Mouse (Mus musculus) ES-Bruce4 (cell line): ENCODE results near the gene Sos1.

Source experiments
- CTCF ChIP-seq: IDR thresholded peaks from one replicate; pipeline ENCODE4 v1.8.1; 2011; ENCODE audit warnings: low read depth, low read length
- EP300 ChIP-seq: IDR thresholded peaks from 2 replicates; pipeline ENCODE4 v1.6.1; 2011; ENCODE audit warnings: low read depth, low read length; ENCODE audit not compliant: insufficient read depth
- POLR2A ChIP-seq: IDR thresholded peaks from one replicate; pipeline ENCODE4 v1.8.1; 2011; ENCODE audit warnings: low read length; ENCODE audit not compliant: insufficient read depth

DNA sequence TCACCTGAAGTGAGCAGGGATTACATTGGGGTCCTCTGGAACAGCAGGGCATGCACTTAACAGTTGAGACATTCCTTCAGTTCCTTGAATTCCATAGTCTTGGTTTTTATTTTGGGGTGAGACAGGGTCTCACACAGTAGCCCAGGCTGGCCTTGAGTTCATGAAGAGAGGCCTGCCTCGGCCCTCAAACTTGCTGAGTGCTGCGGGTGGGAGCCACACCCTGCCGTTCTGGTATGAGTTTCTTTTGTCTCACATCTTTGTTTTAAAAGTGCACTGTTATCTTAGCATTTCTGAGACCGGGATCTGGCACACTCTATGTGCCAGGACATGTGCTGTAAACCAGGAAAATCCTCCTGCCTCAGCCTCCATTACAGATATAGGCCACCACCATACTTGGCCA, 19.8 kb upstream of the Sos1 start:
- TF ChIP-seq CTCF (no peak), POLR2A (no peak), EP300 (peak; percentile 66; the same call in 1 of the 2 replicates)
